Mouse (Mus musculus) heart, embryonic 14.5 days (tissue): ENCODE results near the gene Gm28051. TPM values are rescaled to one million over a fixed set of nuclear protein-coding genes. Genes with fewer than 3 reads are reported as not detected.

Source experiments
- ATAC-seq: fragments of 200-750 bp; cut with Nextera tagmentation; 2 replicates; pipeline ENCODE4 v1.8.0; 2017; ENCODE audit warnings: low read depth, moderate TSS enrichment; ENCODE audit not compliant: insufficient number of reproducible peaks, insufficient read depth, low FRiP score
- H3K27ac ChIP-seq, 2 experiments: fragments of 200-500 bp in 1 of 2; fragments of 300-500 bp in 1 of 2; sonication (generic) in 1 of 2; replicated peaks in 1 of 2; 2 replicates each; pipeline ENCODE4 v1.5.1; 2012 to 2014; ENCODE audit warnings: low read depth in 2 of 2, low read length in 2 of 2, control low read depth in 1 of 2, mild to moderate bottlenecking in 1 of 2, mixed read lengths in 1 of 2; ENCODE audit not compliant: control insufficient read depth in 1 of 2, insufficient read depth in 1 of 2
- H3K27me3 ChIP-seq: fragments of 300-500 bp; sonication (generic); 2 replicates; pipeline ENCODE4 v1.6.1; 2014; ENCODE audit warnings: mild to moderate bottlenecking, low read length, control low read depth; ENCODE audit not compliant: control insufficient read depth, insufficient read depth
- H3K36me3 ChIP-seq: fragments of 300-500 bp; sonication (generic); 2 replicates; pipeline ENCODE4 v1.6.1; 2014; ENCODE audit warnings: mild to moderate bottlenecking, control low read depth, low read length, mixed read lengths; ENCODE audit not compliant: control insufficient read depth, insufficient read depth
- H3K4me1 ChIP-seq, 2 experiments: fragments of 200-500 bp in 1 of 2; fragments of 300-500 bp in 1 of 2; sonication (generic) in 1 of 2; 2 replicates each; pipeline ENCODE4 v1.6.1; 2012 to 2014; ENCODE audit warnings: low read length in 2 of 2, control low read depth in 1 of 2, mixed read lengths in 1 of 2; ENCODE audit not compliant: control insufficient read depth in 2 of 2, insufficient read depth in 2 of 2
- H3K4me2 ChIP-seq: fragments of 300-500 bp; sonication (generic); 2 replicates; pipeline ENCODE4 v1.6.1; 2014; ENCODE audit warnings: mild to moderate bottlenecking, low read length
- H3K4me3 ChIP-seq, 2 experiments: fragments of 200-500 bp in 1 of 2; fragments of 300-500 bp in 1 of 2; sonication (generic) in 1 of 2; 2 replicates each; pipeline ENCODE4 v1.5.1; 2012 to 2014; ENCODE audit warnings: low read length in 2 of 2, mild to moderate bottlenecking in 2 of 2, control low read depth in 1 of 2, low read depth in 1 of 2, moderate library complexity in 1 of 2; ENCODE audit not compliant: control insufficient read depth in 1 of 2, insufficient read depth in 1 of 2
- H3K9ac ChIP-seq: fragments of 300-500 bp; sonication (generic); 2 replicates; pipeline ENCODE4 v1.6.1; 2014; ENCODE audit warnings: mild to moderate bottlenecking, low read length
- H3K9me3 ChIP-seq: fragments of 300-500 bp; sonication (generic); 2 replicates; pipeline ENCODE4 v1.6.1; 2016; ENCODE audit warnings: low read length, control low read depth; ENCODE audit not compliant: control insufficient read depth
- WGBS: fragments of 180-500 bp; shearing (Covaris S2); extraction: QIAGEN DNeasy Blood & Tissue Kit; methylation state at CpG from one replicate; pipeline ENCODE4 v1.1.7; 2014; 5-methylcytosine and 5-hydroxymethylcytosine counted together
- polyA plus RNA-seq: library from polyadenylated mRNA; unstranded; fragments of >200 nt; fragmentation: Nextera tagmentation; extraction: Ambion mirVana; gene quantifications from 2 replicates; pipeline ENCODE4 v1.2.1, GENCODE M21; 2014

The Gm28051 gene
- polyA plus RNA-seq, 1 experiment from 2014 or later = not detected

- Histone ChIP-seq H3K4me3 (no peak overlapping the region), H3K4me1 (peaks cover 3 to 5% of the 10 kb centered on the region in 2 experiments; a peak in 3 of 4 replicates), H3K27me3 (no peaks in the 10 kb centered on the region), H3K36me3 (no peaks in the 10 kb centered on the region), H3K9ac (no peak overlapping the region), H3K9me3 (no peaks in the 10 kb centered on the region), H3K27ac (no peak overlapping the region), H3K4me2 (no peak overlapping the region)
- 77% methylated on average over 6 of the region's 7 CpGs for WGBS
- no peak for ATAC-seq
These were observed 65.8 kb downstream of the Gm28051 start for GRCm38 (mm10) chr12:102691761-102692160.

GRCm38 (mm10) chr12:102691180-102691579 lies 66.4 kb downstream of the Gm28051 start:
- Histone ChIP-seq H3K36me3 (no peaks in the 10 kb centered on the region), H3K9ac (no peak overlapping the region), H3K4me3 (no peak overlapping the region), H3K9me3 (no peaks in the 10 kb centered on the region), H3K27ac (no peak overlapping the region), H3K27me3 (no peaks in the 10 kb centered on the region), H3K4me1 (peaks cover 0 to 3% of the 10 kb centered on the region in 2 experiments; a peak in 3 of 4 replicates), H3K4me2 (no peak overlapping the region)
- ATAC-seq = no peak
- WGBS = 85% methylated on average over 11 of the region's 11 CpGs

GRCm38 (mm10) chr12:102689773-102690563 lies 67.6 kb downstream of the Gm28051 start:
- Histone ChIP-seq H3K27me3 (no peaks in the 10 kb centered on the region), H3K4me1 (peaks cover 10% of the 10 kb centered on the region in 2 experiments), H3K4me3 (no peak overlapping the region), H3K4me2 (no peak overlapping the region), H3K9me3 (no peaks in the 10 kb centered on the region), H3K27ac (no peak overlapping the region), H3K9ac (no peak overlapping the region), H3K36me3 (no peaks in the 10 kb centered on the region)
- WGBS = 72% methylated on average over 15 of the region's 15 CpGs
- ATAC-seq = no peak

GRCm38 (mm10) chr12:102686321-102686720 lies 71.2 kb downstream of the Gm28051 start:
- H3K4me1 ChIP-seq = peaks cover 27 to 30% of the 10 kb centered on the region in 2 experiments
- WGBS = 87% methylated on average over 5 of the region's 5 CpGs
- ATAC-seq = no peak

GRCm38 (mm10) chr12:102685523-102685931 lies 72.0 kb downstream of the Gm28051 start:
- Histone ChIP-seq H3K4me2 (no peak overlapping the region), H3K9ac (no peak overlapping the region), H3K9me3 (no peaks in the 10 kb centered on the region), H3K27ac (no peak overlapping the region), H3K36me3 (no peaks in the 10 kb centered on the region), H3K4me1 (peaks cover 33% of the 10 kb centered on the region in 2 experiments), H3K27me3 (no peaks in the 10 kb centered on the region), H3K4me3 (no peak overlapping the region)
- no peak for ATAC-seq
- 38% methylated on average over 9 of the region's 9 CpGs for WGBS

More at GRCm38 (mm10) chr12:102686321-102686720, 71.2 kb downstream of the Gm28051 start:
- Histone ChIP-seq H3K4me2 (no peak overlapping the region), H3K4me3 (no peak overlapping the region), H3K36me3 (no peaks in the 10 kb centered on the region), H3K9me3 (no peaks in the 10 kb centered on the region), H3K27me3 (no peaks in the 10 kb centered on the region), H3K9ac (no peak overlapping the region), H3K27ac (no peak overlapping the region)

- no peaks in the 10 kb centered on the region for H3K27me3 ChIP-seq
- no peak overlapping the region for H3K4me2 ChIP-seq
- no peaks in the 10 kb centered on the region for H3K36me3 ChIP-seq
- H3K4me1 ChIP-seq = peaks cover 33% of the 10 kb centered on the region in 2 experiments
- 73% methylated on average over 3 of the region's 3 CpGs for WGBS
- no peak overlapping the region for H3K27ac ChIP-seq
- no peaks in the 10 kb centered on the region for H3K9me3 ChIP-seq
- ATAC-seq = no peak
- no peak overlapping the region; the same call in 1 of the 2 replicates for H3K9ac ChIP-seq
- no peak overlapping the region for H3K4me3 ChIP-seq
These were observed 72.7 kb downstream of the Gm28051 start for GRCm38 (mm10) chr12:102684720-102685386.

GRCm38 (mm10) chr12:102683979-102684378 lies 73.6 kb downstream of the Gm28051 start:
- ATAC-seq = no peak
- H3K27me3 ChIP-seq = no peaks in the 10 kb centered on the region
- WGBS = 77% methylated on average over 5 of the region's 5 CpGs
- H3K4me2 ChIP-seq = no peak overlapping the region
- H3K27ac ChIP-seq = no peak overlapping the region
- no peak overlapping the region for H3K4me3 ChIP-seq
- no peaks in the 10 kb centered on the region for H3K9me3 ChIP-seq
- H3K4me1 ChIP-seq = peaks cover 33 to 34% of the 10 kb centered on the region in 2 experiments
- no peaks in the 10 kb centered on the region for H3K36me3 ChIP-seq
- no peak overlapping the region for H3K9ac ChIP-seq
